Mouse (Mus musculus): ENCODE measurements around the gene Plekhg1. TPM values are rescaled to one million over a fixed set of nuclear protein-coding genes. Genes with fewer than 3 reads are reported as not detected.

The Plekhg1 gene
- total RNA-seq, 1 experiment from 2014 or later: 10.9 TPM

DNA sequence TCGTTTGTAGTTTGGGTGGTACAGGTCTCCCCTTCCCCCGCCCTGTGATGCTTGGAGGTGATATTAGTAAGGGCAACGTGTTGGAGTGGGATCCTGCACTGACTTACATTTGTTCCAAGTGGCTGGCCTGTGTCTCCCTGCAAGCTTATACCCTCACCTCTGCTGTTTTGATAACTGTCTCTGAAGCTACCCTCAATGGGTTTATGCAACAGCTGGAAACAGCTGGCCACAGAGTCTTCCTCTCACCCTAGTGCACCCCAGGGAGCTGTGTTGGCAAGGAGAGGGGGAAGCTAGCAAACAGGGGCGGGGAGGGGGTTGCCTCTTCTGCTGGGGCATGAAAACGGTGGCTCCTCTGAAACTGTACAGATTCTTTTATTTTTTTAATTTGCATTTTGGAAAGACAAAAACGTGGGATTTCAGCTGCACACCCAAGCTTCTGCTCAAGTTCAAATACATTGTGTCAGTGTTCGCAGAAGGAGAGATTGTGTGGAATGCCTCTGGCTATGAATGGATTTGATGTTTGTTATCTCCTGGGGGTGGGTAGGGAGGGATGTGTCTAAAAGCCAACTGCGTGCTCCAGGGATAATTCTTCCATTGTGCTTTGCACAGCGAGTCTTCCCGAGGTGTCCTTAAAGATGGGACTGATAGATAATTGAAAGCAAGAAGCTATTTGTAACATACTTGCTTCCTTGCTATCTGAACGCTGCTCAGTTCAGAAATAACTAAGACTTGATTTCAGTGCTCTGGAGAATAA is 119.0 kb downstream of the Plekhg1 start:
- ATAC-seq (replicated peaks; ENCODE audit: insufficient number of reproducible peaks, low FRiP score, low TSS enrichment, poor library complexity, severe bottlenecking): no peak

DNA sequence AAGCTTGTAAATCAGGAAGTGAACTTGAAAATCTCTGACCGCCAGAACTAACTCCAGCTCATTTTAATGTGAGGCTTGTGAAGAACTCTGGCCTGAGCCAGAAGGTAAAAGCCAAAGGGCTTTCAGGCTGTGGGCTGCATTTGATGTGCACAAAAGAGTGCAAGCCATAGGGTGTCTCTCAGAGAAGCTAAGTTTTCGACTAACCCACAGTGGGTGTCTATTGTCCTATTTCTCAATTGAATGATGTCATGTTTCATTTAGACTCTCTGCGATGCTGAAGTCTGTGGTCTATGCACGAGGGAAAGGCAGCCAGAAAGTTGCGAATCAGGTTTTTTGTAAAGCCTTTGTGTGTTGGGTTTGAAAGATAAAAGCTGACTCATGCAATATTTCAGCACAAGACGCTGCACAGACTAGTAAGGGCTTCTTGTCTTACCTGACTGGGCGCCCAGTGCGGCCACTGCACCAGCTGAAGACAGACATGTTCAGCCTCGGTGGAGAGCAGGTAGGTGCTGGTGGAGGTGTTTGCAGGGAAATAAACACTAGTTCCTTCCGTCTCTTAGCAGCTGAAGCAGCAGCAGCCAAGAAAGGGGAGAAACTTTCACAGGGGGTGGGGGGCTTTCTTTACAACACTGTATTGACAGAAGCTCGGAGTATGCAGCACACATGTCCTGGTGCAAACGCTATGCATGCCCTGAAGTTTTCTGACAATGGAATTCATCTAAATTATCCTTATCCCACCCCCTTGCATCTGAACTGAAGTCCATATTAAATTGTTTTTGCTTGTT is 123.4 kb downstream of the Plekhg1 start:
- ATAC-seq (replicated peaks; ENCODE audit: insufficient number of reproducible peaks, low FRiP score, low TSS enrichment, poor library complexity, severe bottlenecking): no peak

DNA sequence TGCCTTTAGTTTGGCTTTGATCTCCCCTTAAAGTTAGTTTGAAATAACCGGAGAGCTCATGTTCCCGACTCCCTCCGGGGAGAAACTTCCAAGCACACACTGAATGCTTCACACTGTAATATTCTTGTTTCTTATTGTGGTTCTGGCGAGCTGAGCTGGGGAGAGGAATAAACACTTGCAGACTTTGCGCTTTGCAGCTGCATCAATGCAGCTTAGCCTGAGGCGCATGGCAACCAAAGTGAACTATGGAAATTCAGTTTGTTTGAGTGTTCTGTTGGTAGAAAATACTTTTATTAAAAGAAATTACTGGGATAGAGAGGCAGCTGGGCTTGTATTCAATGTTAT is 124.0 kb downstream of the Plekhg1 start:
- ATAC-seq (replicated peaks; ENCODE audit: insufficient number of reproducible peaks, low FRiP score, low TSS enrichment, poor library complexity, severe bottlenecking): no peak

DNA sequence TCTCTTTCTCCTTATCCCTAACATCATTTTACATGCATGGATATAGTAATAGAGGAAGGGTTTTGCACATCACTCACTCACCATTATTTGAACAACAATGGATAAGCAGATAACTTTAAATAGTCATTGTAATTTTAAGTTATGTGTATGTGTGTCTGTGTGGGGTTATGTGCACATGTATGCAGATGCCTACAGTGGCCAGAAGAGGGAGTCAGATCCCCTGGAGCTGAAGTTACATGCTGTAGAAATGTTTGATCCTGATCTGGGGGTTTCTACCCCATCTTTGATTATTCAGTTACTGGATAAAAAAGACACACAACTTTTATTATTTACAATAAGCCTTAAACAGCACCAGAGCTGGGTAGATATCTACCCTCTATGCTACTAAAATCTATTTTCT is 127.1 kb downstream of the Plekhg1 start:
- ATAC-seq (replicated peaks; ENCODE audit: insufficient number of reproducible peaks, low FRiP score, low TSS enrichment, poor library complexity, severe bottlenecking): no peak

DNA sequence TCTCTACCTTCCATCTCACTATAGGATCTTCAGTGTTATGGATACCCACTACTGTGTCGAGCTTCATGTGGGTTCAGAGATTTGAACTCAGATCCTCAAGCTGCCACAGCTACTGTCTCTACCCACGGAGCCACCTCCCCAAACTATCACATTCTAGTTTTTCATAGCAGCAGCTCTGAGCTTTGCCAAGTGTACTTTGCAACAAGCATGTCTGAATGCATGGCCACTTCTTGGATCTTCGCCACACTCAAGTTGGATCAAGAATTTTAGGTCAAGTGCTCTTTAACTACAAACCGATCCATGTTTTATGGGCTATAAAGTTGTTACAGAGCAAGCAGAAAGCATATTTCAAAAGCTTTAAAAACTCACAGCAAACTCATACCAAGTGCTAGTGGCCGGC is 130.7 kb downstream of the Plekhg1 start:
- no peak for ATAC-seq (replicated peaks; ENCODE audit: insufficient number of reproducible peaks, low FRiP score, low TSS enrichment, poor library complexity, severe bottlenecking)

DNA sequence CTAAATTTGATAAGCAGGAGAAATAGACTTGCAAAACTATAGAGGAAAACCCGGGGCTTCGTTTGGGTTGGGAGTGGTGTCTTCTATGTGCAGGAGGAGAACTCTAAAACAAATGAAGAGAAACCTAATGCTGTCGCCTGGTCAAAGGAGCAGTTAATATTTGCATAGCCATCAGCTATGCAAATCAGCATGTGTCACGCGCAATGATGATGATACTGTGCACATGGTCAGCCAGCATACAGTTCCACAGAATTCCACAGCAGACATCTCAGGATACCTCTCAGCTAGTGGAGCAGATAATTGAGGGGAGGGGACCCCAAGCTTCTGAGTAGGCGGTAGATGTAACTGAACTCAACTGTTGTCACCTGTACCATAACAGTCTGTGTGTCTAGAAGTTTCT is 133.3 kb downstream of the Plekhg1 start:
- no peak for ATAC-seq (replicated peaks; ENCODE audit: insufficient number of reproducible peaks, low FRiP score, low TSS enrichment, poor library complexity, severe bottlenecking)

DNA sequence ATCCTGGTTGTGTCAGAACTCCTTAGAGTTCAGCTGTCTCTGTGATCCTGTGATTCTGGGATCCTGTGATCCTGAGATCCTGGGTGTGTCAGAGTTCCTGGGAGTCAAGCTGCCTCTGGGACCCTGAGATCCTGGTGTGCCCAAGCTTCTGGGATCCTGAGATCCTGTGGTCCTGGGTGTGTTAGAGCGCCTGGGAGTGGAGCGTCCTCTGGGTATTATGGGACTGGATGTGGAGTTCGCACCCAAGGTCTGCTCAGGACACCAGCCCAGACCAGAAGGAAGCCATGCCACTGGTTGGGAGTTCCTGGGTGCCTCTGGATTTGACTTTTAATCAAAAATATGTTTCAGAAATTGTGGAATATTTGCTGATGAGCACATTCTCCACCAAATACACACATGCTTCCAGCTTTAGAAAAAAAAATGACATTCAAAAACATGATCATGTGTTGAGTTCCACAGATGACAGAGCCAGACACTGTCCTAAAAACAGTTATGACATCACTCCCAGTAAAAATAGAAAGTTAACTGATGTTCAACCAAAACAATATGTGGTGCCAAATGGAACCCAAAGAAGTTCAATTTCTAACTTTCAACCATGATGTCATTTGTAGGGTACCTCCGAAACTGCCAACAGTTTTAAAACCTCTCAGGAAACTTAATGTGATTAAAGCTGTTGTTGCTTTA is 137.8 kb downstream of the Plekhg1 start:
- no peak for ATAC-seq (replicated peaks; ENCODE audit: insufficient number of reproducible peaks, low FRiP score, low TSS enrichment, poor library complexity, severe bottlenecking)

DNA sequence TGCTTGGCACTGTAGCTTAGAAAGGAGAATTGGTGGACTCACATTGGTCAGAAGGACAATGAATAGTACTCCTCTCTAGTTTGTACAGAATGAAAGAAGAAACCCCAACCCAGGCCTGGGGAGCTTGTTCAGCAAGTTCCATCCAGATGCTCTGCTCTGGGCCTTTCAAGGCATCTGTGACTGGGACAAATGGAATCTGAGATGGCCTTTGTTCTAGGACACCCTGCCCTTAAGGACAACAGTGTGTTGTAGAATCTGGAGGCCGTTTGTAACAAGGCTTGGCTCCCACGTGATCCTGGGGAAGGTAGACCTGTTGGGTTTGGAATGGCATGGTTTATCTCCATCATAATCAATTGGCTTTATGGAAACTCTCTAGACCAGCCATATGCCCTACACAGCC is 141.0 kb downstream of the Plekhg1 start:
- no peak for ATAC-seq (replicated peaks; ENCODE audit: insufficient number of reproducible peaks, low FRiP score, low TSS enrichment, poor library complexity, severe bottlenecking)

DNA sequence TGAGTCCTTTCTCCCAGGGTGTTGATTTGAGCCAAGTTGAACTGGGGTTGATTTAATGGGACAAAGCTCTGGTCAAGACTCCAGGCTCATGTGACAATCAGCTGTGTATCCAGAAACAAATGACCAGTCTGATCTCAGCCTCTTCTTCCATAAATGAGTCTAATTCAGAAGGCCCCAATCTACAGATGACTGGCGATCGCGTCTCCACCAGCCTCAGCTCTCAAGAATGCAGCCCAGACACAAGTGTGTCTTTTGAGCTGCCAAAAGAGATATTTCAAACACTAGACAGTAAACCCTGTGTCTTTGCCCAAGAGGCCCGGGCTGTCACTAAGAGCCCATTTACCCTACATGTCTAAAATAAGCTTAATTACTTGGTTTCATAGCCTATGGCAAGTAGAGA is 148.3 kb downstream of the Plekhg1 start:
- no peak for ATAC-seq (replicated peaks; ENCODE audit: insufficient number of reproducible peaks, low FRiP score, low TSS enrichment, poor library complexity, severe bottlenecking)

DNA sequence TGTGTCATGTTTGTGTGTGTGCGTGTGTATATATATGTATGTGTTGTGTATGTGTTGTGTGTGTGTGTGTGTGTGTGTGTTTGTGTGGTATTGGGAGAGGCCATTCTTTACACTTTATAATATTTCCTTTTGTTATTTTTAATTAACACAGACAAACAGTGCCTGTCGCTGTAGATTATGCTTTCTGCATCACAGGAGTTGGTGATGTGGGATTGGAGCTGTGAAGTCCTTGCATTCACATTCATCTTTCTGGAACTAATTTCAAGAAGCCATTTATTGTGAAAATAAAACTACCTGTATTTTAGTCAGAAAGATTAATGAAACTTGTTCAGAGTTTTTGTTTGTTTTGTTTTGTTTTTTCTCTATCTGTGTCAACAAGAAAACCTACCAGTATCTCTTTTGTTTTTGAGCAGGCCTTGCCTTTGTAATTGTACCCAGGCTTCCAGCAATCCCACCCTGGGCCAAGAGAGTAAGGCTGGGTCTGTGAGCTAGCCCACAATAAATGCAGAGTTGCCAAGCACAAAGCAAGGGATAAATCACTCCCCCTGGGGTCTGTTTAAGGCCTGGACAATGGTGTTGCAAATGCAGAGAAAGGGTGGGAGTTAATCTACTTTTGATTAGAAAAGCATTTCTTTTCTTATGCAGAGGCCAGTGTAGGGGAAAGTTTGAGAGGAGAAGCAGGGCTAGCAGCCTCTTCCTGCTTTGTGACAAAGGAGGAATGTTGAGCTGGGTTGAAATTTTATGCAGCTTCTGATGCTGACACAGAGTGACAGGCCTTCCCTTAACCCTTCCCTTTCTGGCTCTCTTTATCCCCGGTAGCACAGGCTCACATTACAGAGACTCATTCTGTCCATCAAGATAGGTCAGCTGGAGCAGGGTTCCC is 151.5 kb downstream of the Plekhg1 start:
- ATAC-seq (replicated peaks; ENCODE audit: insufficient number of reproducible peaks, low FRiP score, low TSS enrichment, poor library complexity, severe bottlenecking): no peak

DNA sequence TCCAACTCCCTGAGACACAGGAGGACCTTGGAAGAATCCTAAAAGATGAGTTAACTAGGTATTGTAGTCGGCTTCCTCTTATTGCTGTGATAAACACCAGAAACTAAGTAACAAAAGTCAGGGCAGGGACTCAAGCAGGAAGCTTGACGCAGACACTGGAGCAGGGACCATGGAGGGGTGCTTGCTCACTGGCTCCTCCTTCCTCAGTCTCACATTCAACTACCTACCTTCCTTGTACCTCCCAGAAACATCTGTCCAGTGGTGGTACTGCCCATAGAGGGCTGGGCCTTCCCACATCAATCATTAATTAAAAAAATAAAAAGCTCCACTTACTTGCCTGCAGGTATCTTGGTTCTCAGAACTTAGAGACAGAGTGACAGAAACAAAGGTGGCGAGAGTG is 152.2 kb downstream of the Plekhg1 start:
- no peak for ATAC-seq (replicated peaks; ENCODE audit: insufficient number of reproducible peaks, low FRiP score, low TSS enrichment, poor library complexity, severe bottlenecking)

DNA sequence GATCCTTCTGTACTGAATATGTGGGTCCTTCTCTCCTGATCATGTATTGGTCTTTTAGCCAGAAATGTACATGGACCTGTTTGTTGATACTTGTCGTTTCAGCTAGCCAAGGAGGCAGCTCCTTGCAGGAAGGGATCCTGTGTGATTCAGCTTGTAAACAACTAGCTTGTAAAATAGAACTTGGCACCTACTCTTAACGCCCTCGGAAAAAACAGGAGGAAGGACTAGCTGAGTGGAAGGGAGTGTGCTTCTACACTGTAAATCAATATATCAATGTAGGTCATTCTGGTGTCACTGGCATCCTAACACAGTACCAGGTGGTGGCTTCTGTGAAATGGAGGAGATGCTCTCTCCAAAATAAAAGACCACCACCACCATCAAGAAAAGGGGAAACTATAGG is 157.9 kb downstream of the Plekhg1 start:
- no peak for ATAC-seq (replicated peaks; ENCODE audit: insufficient number of reproducible peaks, low FRiP score, low TSS enrichment, poor library complexity, severe bottlenecking)

DNA sequence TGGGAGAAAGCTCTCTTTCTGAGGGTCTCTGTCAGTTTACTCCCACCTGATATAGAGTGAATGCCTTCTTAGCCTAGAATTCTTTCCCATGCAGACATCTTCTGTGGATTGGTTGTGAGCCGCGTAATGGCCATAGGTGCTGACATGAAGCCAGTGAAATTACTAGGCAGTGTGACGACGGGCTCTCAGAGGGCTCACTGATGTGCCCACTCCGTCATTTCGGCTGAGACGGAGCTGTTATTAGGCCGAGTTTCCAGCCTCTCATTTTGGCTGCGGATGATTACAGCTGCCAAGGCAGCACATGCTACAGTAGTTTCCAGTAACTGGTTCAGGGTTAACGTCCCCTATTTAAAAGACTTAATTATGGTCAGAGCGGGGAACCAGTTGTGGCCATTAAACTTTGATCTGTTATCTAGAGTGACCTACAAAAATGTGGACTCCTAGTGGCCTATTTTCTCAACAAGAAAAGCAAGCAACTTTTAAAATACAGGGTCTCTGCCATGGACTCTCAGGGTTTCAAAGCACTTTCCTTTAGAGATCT is 160.3 kb downstream of the Plekhg1 start:
- ATAC-seq (replicated peaks; ENCODE audit: insufficient number of reproducible peaks, low FRiP score, low TSS enrichment, poor library complexity, severe bottlenecking): no peak

DNA sequence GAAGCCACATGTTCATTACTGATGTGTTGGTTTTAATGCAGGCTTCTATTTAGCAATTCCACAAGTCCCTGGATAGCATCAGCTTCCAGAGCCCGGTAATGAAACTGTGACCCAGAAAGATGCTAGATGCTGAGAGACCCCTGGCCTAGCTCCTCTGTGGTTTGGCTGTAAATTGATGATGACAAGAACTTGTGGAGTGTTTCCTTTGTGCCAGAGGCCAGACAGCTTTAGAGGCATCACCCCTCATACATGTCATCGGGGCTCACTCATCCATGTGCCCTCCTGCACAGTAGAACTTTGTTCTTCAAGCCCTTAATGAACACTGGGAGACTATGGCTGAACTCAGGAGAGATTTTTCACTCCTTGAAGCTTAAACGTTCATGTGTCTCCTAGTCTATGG is 165.6 kb downstream of the Plekhg1 start:
- no peak for ATAC-seq (replicated peaks; ENCODE audit: insufficient number of reproducible peaks, low FRiP score, low TSS enrichment, poor library complexity, severe bottlenecking)

DNA sequence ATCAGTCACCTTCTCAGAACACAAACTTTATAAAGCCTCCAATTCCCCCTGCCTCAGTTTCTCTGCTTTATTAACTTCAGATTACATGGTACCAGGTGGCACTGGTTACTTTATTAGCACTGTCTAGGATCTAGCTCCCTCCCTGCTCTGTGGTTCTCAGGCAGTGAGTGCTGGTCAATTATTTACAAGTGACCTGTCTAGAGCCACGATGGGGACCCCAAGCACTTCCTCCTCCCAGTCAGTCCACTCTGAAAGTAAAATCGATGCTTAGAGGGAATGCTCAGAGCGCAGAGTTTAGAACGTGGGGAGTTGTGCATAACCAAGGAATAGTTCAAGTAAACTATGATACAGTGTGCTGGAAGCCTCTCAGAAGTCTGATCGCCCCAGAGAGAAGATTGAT is 173.9 kb downstream of the Plekhg1 start:
- no peak for ATAC-seq (replicated peaks; ENCODE audit: insufficient number of reproducible peaks, low FRiP score, low TSS enrichment, poor library complexity, severe bottlenecking)

DNA sequence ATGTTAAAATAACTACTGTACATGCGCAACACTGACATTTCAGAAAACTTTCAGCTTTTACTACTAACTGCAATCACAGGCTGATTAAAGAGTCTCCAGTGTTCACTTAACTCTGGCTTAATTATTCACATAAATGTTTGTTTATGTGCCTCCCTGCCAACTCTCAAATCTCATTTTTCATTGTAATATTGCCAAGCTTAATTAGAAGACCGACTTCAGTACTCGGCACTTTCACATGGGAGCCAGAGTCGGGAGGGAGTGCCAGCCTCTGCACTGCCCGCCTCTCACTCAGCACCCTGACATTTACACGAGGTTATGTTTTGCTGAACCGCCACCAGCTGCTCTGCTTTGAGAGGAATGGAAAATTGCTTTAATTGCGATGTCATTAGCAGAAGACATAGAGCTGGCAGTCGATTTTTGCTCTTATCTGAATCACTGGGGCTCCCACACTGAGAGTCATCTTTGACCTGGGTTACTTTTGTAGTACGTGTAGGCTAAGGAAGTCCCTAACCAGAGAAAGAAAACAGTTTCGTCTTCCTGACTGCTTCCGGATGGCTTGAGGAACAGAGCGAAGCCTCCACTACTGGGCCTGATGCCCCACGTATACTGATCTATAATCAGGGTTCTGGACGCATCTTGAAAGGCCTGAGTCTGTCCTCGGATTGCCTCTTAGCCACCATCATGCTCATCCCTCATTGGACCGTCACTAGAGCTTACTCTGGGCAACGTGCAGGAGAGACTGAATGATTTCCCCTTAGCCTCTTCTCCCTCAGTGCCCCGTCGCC is 180.4 kb downstream of the Plekhg1 start:
- no peak for ATAC-seq (replicated peaks; ENCODE audit: insufficient number of reproducible peaks, low FRiP score, low TSS enrichment, poor library complexity, severe bottlenecking)

DNA sequence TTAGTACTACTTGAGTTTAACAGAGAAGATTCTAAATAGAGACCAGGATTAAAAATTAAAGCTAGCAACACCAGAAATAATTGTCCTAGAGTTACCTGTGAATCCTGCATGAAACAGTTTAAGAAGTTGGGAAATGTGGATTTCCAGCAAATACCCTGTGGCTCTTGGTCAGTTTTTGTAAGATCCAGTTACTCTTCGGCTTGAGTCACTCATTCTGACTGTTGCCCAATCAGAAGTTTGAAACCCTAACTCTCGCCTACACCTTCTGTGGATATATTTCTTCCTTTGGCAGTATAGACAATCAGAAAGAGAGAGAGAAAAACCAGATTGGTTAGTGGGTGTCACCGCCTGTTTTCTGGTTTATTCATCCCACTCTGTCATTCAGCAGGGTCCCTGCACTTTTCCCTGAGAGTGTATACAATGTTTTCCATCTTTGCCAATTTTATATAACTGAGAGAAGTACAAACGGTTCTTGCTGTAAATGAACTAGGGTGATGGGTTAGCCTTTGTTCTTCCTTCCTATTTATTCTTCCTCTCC is 187.9 kb downstream of the Plekhg1 start:
- ATAC-seq (replicated peaks; ENCODE audit: insufficient number of reproducible peaks, low FRiP score, low TSS enrichment, poor library complexity, severe bottlenecking): no peak

DNA sequence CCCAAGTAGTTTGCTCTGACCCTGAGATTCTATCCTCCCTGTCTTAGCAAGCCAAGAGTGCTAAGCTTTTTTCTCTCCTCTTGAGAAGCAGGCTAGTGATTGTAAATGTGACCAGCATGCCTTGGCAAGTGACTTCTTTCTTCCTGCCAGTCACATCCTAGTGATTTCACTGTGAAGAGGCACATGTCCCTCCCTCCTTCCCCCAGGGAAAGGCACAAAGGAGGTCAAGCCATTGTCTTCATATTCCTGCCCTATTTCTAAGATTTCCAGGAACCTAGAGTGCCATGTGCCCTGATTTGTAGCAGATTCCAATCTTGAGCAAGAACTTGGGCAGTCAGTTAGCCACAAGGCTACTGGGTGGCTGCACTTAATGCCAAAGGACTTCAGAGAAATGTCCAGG is 191.7 kb downstream of the Plekhg1 start:
- ATAC-seq (replicated peaks; ENCODE audit: insufficient number of reproducible peaks, low FRiP score, low TSS enrichment, poor library complexity, severe bottlenecking): no peak

All from monocyte, adult 5-6 weeks (primary cell).